Mouse (Mus musculus) heart, embryonic 11.5 days (tissue): ENCODE measurements around the gene Itgb8. TPM values are rescaled to one million over a fixed set of nuclear protein-coding genes. Genes with fewer than 3 reads are reported as not detected.

Experiments used
- ATAC-seq: fragments of 200-750 bp; cut with Nextera tagmentation; replicated peaks from 2 replicates; pipeline ENCODE4 v1.8.0; 2017; ENCODE audit warnings: moderate library complexity; ENCODE audit not compliant: insufficient number of reproducible peaks, low FRiP score, low TSS enrichment
- H3K27ac ChIP-seq: fragments of 300-500 bp; sonication (generic); 2 replicates; pipeline ENCODE4 v1.5.1; 2014; ENCODE audit warnings: mild to moderate bottlenecking, low read depth, low read length
- H3K27me3 ChIP-seq: fragments of 300-500 bp; sonication (generic); 2 replicates; pipeline ENCODE4 v1.6.1; 2014; ENCODE audit warnings: mild to moderate bottlenecking, low read length, mixed read lengths; ENCODE audit not compliant: control insufficient read depth, insufficient read depth
- H3K36me3 ChIP-seq: fragments of 300-500 bp; sonication (generic); 2 replicates; pipeline ENCODE4 v1.6.1; 2014; ENCODE audit warnings: mild to moderate bottlenecking, low read length, moderate library complexity, mixed read lengths; ENCODE audit not compliant: control insufficient read depth, insufficient read depth
- H3K4me1 ChIP-seq: fragments of 300-500 bp; sonication (generic); 2 replicates; pipeline ENCODE4 v1.6.1; 2014; ENCODE audit warnings: low read length; ENCODE audit not compliant: control insufficient read depth, insufficient read depth
- H3K4me2 ChIP-seq: fragments of 300-500 bp; sonication (generic); 2 replicates; pipeline ENCODE4 v1.6.1; 2014; ENCODE audit warnings: mild to moderate bottlenecking, moderate library complexity
- H3K4me3 ChIP-seq: fragments of 300-500 bp; sonication (generic); 2 replicates; pipeline ENCODE4 v1.5.1; 2014; ENCODE audit warnings: low read depth, low read length
- H3K9ac ChIP-seq: fragments of 300-500 bp; sonication (generic); 2 replicates; pipeline ENCODE4 v1.6.1; 2014; ENCODE audit warnings: mild to moderate bottlenecking, low read depth, low read length, moderate library complexity
- H3K9me3 ChIP-seq: fragments of 300-500 bp; sonication (generic); replicated peaks from 2 replicates; pipeline ENCODE4 v1.6.1; 2016; ENCODE audit warnings: low read length; ENCODE audit not compliant: control insufficient read depth
- WGBS: fragments of 180-500 bp; shearing (Covaris S2); extraction: QIAGEN DNeasy Blood & Tissue Kit; methylation state at CpG from one replicate; pipeline ENCODE4 v1.1.7; 2014; ENCODE audit not compliant: insufficient replicate concordance; 5-methylcytosine and 5-hydroxymethylcytosine counted together
- polyA plus RNA-seq: library from polyadenylated mRNA; unstranded; fragments of >200 nt; fragmentation: Nextera tagmentation; extraction: Ambion mirVana; gene quantifications from 2 replicates; pipeline ENCODE4 v1.2.1, GENCODE M21; 2014

Gene Itgb8
- polyA plus RNA-seq, 1 experiment from 2014 or later: 6.5 TPM

GRCm38 (mm10) chr12:119217700-119218265 lies 20.8 kb downstream of the Itgb8 start:
- no peak overlapping the region for H3K4me3 ChIP-seq
- no peaks in the 10 kb centered on the region for H3K27me3 ChIP-seq
- H3K4me1 ChIP-seq: no peaks in the 10 kb centered on the region
- no peak overlapping the region for H3K4me2 ChIP-seq
- no peak overlapping the region for H3K27ac ChIP-seq
- H3K36me3 ChIP-seq: no peaks in the 10 kb centered on the region
- no peaks in the 10 kb centered on the region for H3K9me3 ChIP-seq
- ATAC-seq: no peak
- no peak overlapping the region for H3K9ac ChIP-seq

DNA sequence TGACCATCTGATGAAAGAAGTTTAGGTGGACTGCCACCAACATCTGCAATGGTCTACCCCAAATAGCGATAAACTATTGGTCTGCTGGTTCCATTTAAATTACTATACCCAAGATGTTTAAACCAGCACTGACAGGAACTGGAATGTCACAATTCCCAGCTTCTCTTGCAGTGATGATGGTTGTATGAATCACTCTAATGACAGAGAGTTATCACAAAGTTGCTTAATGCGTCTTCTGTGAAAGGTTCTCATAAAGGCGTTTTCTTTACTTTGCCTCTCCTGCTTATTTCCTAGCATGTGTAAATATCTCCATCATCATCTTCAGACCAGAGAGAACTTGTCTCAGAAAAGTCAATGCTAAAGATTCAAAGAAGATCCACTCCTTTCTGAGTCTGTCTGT lies 23.4 kb downstream of the Itgb8 start:
- ATAC-seq: no peak

GRCm38 (mm10) chr12:119211533-119211932 lies 27.1 kb downstream of the Itgb8 start:
- H3K4me2 ChIP-seq: no peak overlapping the region
- no peak for ATAC-seq
- WGBS: 37% methylated on average over 2 of the region's 2 CpGs

More for the DNA sequence above, 23.4 kb downstream of the Itgb8 start:
- WGBS: 86% methylated on average over 3 of the region's 3 CpGs
- H3K36me3 ChIP-seq: no peaks in the 10 kb centered on the region
- no peak overlapping the region for H3K4me3 ChIP-seq
- no peak overlapping the region for H3K27ac ChIP-seq
- no peaks in the 10 kb centered on the region for H3K4me1 ChIP-seq
- H3K9me3 ChIP-seq: no peaks in the 10 kb centered on the region
- no peaks in the 10 kb centered on the region for H3K27me3 ChIP-seq
- H3K9ac ChIP-seq: no peak overlapping the region
- H3K4me2 ChIP-seq: no peak overlapping the region

DNA sequence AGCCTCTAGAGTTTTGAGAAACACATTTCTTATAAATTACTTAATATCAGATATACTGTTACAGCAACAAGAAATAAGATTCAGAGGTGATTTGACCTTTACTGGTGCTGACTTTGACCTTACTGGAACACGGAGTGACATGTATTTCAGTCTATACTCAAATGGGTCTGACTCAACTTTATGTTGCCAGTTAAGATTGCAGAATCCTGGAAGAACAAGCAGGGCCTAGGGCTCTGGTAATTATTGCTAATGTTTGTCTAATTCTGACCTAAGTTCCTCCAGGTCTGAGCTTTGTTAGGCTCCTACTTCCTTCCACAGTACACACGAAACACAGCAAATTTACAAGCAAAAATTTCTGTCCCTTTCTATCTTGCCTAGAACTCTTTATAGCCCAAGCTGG lies 28.0 kb downstream of the Itgb8 start:
- Histone ChIP-seq H3K9ac (no peak overlapping the region), H3K4me1 (no peaks in the 10 kb centered on the region), H3K4me3 (no peak overlapping the region), H3K9me3 (no peaks in the 10 kb centered on the region), H3K4me2 (no peak overlapping the region), H3K36me3 (no peaks in the 10 kb centered on the region), H3K27me3 (no peaks in the 10 kb centered on the region), H3K27ac (no peak overlapping the region)
- 81% methylated on average over 2 of the region's 2 CpGs for WGBS
- no peak for ATAC-seq

More at GRCm38 (mm10) chr12:119211533-119211932, 27.1 kb downstream of the Itgb8 start:
- Histone ChIP-seq H3K9ac (no peak overlapping the region), H3K4me3 (no peak overlapping the region), H3K4me1 (no peaks in the 10 kb centered on the region), H3K9me3 (no peaks in the 10 kb centered on the region), H3K27ac (no peak overlapping the region), H3K27me3 (no peaks in the 10 kb centered on the region), H3K36me3 (no peaks in the 10 kb centered on the region)

DNA sequence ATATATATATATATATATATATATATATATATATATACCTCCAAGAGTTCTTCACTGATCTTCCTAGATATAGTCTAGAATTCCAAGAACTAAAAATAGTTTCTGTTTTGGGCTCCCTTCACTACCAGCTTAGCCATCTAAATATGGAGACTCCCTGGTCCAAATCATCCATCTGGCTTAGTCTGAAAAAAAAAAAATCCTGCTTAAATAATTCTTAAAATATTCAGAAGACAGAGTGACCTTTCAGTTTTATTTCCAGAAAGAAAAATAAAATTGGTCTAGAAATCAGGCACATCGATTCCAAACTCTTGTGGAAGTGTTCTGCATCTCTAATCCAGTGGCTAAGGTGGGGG lies 28.6 kb downstream of the Itgb8 start:
- Histone ChIP-seq H3K27ac (no peak overlapping the region), H3K4me1 (no peaks in the 10 kb centered on the region), H3K4me2 (no peak overlapping the region), H3K27me3 (no peaks in the 10 kb centered on the region), H3K9me3 (no peaks in the 10 kb centered on the region), H3K36me3 (no peaks in the 10 kb centered on the region), H3K4me3 (no peak overlapping the region), H3K9ac (no peak overlapping the region)
- ATAC-seq: no peak
- WGBS: 93% methylated on average over 1 of the region's 1 CpGs

GRCm38 (mm10) chr12:119209384-119210072 lies 29.1 kb downstream of the Itgb8 start:
- Histone ChIP-seq H3K4me1 (no peaks in the 10 kb centered on the region), H3K9ac (no peak overlapping the region), H3K4me2 (no peak overlapping the region), H3K36me3 (no peaks in the 10 kb centered on the region), H3K27ac (no peak overlapping the region), H3K27me3 (no peaks in the 10 kb centered on the region), H3K9me3 (no peaks in the 10 kb centered on the region), H3K4me3 (no peak overlapping the region)
- WGBS: 58% methylated on average over 2 of the region's 2 CpGs
- no peak for ATAC-seq

GRCm38 (mm10) chr12:119207464-119207801 lies 31.2 kb downstream of the Itgb8 start:
- H3K27ac ChIP-seq: no peak overlapping the region
- 57% methylated on average over 1 of the region's 1 CpGs for WGBS
- H3K27me3 ChIP-seq: no peaks in the 10 kb centered on the region
- no peak overlapping the region for H3K4me2 ChIP-seq
- H3K4me3 ChIP-seq: no peak overlapping the region
- no peaks in the 10 kb centered on the region for H3K36me3 ChIP-seq
- H3K4me1 ChIP-seq: no peaks in the 10 kb centered on the region
- H3K9me3 ChIP-seq: no peaks in the 10 kb centered on the region
- H3K9ac ChIP-seq: no peak overlapping the region
- no peak for ATAC-seq

- Histone ChIP-seq H3K36me3 (no peaks in the 10 kb centered on the region), H3K9me3 (no peaks in the 10 kb centered on the region), H3K27me3 (no peaks in the 10 kb centered on the region), H3K4me2 (no peak overlapping the region), H3K9ac (no peak overlapping the region), H3K4me1 (no peaks in the 10 kb centered on the region), H3K27ac (no peak overlapping the region), H3K4me3 (no peak overlapping the region)
- WGBS: 69% methylated on average over 6 of the region's 6 CpGs
- no peak for ATAC-seq
These were observed 31.7 kb downstream of the Itgb8 start for GRCm38 (mm10) chr12:119206711-119207463.
